Mouse (Mus musculus) retina, postnatal 1 day (tissue): Measurements from ENCODE around the gene Olfr1116.
"Not testable (repeated sequence)": the region's sequence is repeated elsewhere in the genome, so short reads cannot be mapped to it uniquely, and the experiment has no call there.

Experiments used
- DNase-seq: peaks from one replicate; pipeline ENCODE4 v3.0.0-alpha.2; 2012

Gene Olfr1116

GRCm38 (mm10) chr2:87267234-87267633 is at the start of gene Olfr1116:
TSS of gene Olfr1116 (plus strand) at chr2:87267534.
- DNase-seq = no peak

- DNase-seq = no peak
Measured at GRCm38 (mm10) chr2:87247713-87248112, 19.6 kb upstream of the Olfr1116 start, which contains the start of gene Olfr1115. TSS of gene Olfr1115 (plus strand) at chr2:87248013.

- not testable (repeated sequence) for DNase-seq
Measured at GRCm38 (mm10) chr2:87293977-87294376, 26.6 kb downstream of the Olfr1116 start.

- DNase-seq = no peak
Measured at GRCm38 (mm10) chr2:87307281-87307680, 39.9 kb downstream of the Olfr1116 start, which contains the start of gene Olfr1118. TSS of gene Olfr1118 (plus strand) at chr2:87307581.
